Mouse (Mus musculus) liver, embryonic 14.5 days (tissue): ENCODE results near the gene Gsta3.

Source experiments
- CTCF ChIP-seq: IDR thresholded peaks from 2 replicates; pipeline ENCODE4 v1.5.1; 2016; ENCODE audit warnings: antibody characterized with exemption, low read depth, control low read depth
- EP300 ChIP-seq: IDR thresholded peaks from 2 replicates; pipeline ENCODE4 v1.6.1; 2016; ENCODE audit warnings: antibody characterized with exemption, low read depth

DNA sequence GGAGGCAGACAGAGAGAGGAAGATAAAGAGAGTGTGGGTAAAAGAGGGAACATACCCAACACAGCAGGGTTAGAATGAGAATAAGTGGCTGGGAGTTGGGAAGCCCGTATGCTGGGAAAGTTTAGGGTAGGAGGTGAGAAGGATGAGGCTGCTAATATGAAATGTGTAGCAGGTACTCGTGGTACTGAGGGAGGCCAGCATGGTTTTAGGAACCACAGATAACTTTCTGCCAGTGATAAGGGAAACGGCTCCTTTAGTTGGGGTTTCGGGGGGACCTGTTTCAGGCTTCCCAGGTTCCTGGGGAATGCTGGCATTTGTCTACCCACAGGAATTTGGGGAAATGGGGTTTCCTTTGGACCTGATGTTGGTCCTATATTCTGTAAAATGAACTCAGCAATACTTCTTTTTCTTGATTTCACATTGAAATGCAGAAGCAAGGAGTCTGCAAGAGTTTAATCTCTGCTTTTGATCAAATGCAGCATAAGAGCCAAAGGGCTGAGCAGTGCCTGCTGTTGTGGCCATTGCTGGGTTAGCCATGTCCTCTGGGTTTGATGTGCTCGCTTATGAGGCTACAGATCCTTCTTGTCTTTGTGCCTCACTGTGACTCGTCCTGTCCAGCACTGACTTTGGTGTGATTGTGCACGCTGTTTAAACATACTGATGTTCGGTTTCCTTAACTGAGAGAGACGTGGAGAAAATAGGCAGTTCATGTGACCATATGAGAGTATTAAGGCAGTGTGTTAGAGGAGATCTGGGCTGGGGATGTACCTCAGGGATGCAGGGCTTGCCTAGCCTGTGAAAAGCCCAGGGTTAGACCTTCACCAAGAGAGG lies 8.4 kb downstream of the Gsta3 start:
- TF ChIP-seq CTCF, result no peak
- no peak for TF ChIP-seq EP300
